Comparison of ENCODE assay signal across 10 mouse cellular contexts in the genomic region with DNA sequence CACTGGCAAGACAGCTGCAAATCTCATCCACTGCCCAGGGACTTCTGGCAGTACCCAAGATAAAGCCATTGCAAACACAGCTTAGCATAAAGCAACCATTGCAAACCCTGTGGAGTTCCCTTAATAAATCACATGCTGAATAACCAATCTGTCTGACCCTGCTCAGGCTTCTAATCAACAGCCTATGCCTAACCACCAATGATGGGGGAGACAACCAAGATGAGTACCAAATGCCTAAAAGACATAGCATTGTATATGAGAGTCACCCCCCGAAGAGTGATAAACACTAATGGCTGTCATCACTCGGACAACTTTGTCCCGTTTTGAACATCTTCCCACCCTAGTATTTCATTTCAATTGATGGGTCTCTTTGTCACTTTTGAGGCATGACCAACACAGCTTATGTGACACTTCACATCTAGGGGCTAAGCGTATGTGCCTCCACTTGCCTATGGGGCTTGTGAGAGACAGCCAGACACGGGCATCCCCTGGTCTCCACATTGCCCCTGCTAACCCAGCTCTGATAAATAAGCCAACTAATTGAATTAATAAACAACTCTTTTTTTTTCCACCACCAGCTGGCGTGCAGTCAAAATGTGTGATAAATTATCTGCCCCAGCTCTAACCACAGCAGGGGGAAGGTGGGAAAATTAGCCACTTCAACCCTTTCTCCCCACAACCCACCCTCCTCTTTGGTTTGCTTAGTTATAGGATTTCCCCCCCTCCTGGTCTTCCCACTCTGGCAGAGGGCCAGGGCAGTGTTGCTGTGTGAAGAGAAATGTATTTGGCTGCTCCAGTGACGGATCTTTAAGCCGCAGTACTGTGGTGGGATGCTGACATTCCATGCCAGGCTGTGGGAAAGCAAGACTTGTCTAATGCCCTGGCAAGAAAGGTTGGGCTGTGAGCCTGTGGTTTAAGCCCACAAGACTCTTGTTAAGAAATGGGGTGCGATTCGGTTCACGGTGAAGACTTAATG.
DNase-seq lines count a peak whose midpoint lies in the region; ATAC-seq and TF ChIP-seq lines count a peak whose summit lies in the region.
"Had no signal": no experiment of that assay in that cellular context is flagged by ENCODE, and none has a peak within 500 bp of the region (broad histone marks: within the 10 kb centered on the region; RNA-seq: fewer than 3 reads in every experiment).

No protein-coding gene starts in this region.

- intact Hi-C loops in left cerebral cortex, postnatal 25 days (cut with DNase I), result no loop called here
- intact Hi-C loops in gastrocnemius, adult 2 months (cut with DNase I), result no loop called here

- H3K9ac ChIP-seq in kidney, postnatal 0 days (ENCODE audit: low read depth, low read length), result no peak overlapping the region
- H3K9ac ChIP-seq in limb, embryonic 12.5 days (replicated peaks), result no peak overlapping the region

- CTCF ChIA-PET in Patski (lab: Charles Lee), result interaction anchor here (0.9 kb wide), 1 partner anchor 9 kb away, joined by 3 read pairs; no protein-coding TSS in a partner anchor

- H3K27me3 ChIP-seq in kidney, postnatal 0 days (ENCODE audit: insufficient read depth, low read length), result no peaks in the 10 kb centered on the region
- no peaks in the 10 kb centered on the region for H3K27me3 ChIP-seq in Patski
- no peaks in the 10 kb centered on the region for H3K27me3 ChIP-seq in forebrain, embryonic 10.5 days (ENCODE audit: poor library complexity, severe bottlenecking)
- no peaks in the 10 kb centered on the region for H3K27me3 ChIP-seq in limb, embryonic 12.5 days
- H3K27me3 ChIP-seq: megakaryocyte, embryonic 14.5 days had no signal

- ATAC-seq in kidney, postnatal 0 days (replicated peaks; ENCODE audit: low FRiP score, low read depth), result no peak
- peak; percentile 54 for ATAC-seq in Patski
- ATAC-seq in limb, embryonic 12.5 days (ENCODE audit: insufficient number of reproducible peaks, insufficient read depth, low FRiP score, low TSS enrichment, low read depth), result peak; percentile 75; the same call in 1 of the 2 replicates
- ATAC-seq: intestine, postnatal 0 days had no signal

- 63% methylated on average over 11 of the region's 11 CpGs for WGBS in kidney, postnatal 0 days
- 84% methylated on average over 11 of the region's 11 CpGs for WGBS in forebrain, embryonic 10.5 days
- 65% methylated on average over 11 of the region's 11 CpGs for WGBS in limb, embryonic 12.5 days

- H3K4me3 ChIP-seq in kidney, postnatal 0 days (replicated peaks; ENCODE audit: low read depth, low read length), result no peak overlapping the region
- no peak overlapping the region for H3K4me3 ChIP-seq in forebrain, embryonic 10.5 days
- no peak overlapping the region for H3K4me3 ChIP-seq in limb, embryonic 12.5 days (replicated peaks)
- no peak overlapping the region for H3K4me3 ChIP-seq in gastrocnemius, adult 2 months
- H3K4me3 ChIP-seq: megakaryocyte, embryonic 14.5 days had no signal

- TF ChIP-seq CTCF in kidney, postnatal 0 days (IDR thresholded peaks at IDR 0.05; ENCODE audit: low read depth), result no peak
- no peak for TF ChIP-seq CTCF in Patski (IDR thresholded peaks at IDR 0.05)
- no peak for TF ChIP-seq CTCF in gastrocnemius, adult 2 months (IDR thresholded peaks at IDR 0.05)

- no peaks in the 10 kb centered on the region for H3K9me3 ChIP-seq in kidney, postnatal 0 days (replicated peaks; ENCODE audit: low read length)
- no peaks in the 10 kb centered on the region for H3K9me3 ChIP-seq in forebrain, embryonic 10.5 days
- H3K9me3 ChIP-seq in limb, embryonic 12.5 days, result no peaks in the 10 kb centered on the region
- H3K9me3 ChIP-seq: megakaryocyte, embryonic 14.5 days had no signal

- POLR2A ChIA-PET in Patski (lab: Charles Lee), result no interaction called here

- H3K36me3 ChIP-seq in kidney, postnatal 0 days (ENCODE audit: insufficient read depth, low read length), result no peaks in the 10 kb centered on the region
- no peaks in the 10 kb centered on the region for H3K36me3 ChIP-seq in forebrain, embryonic 10.5 days (replicated peaks)
- no peaks in the 10 kb centered on the region; the same call in 1 of the 2 replicates for H3K36me3 ChIP-seq in limb, embryonic 12.5 days

- no peak overlapping the region for H3K27ac ChIP-seq in kidney, postnatal 0 days
- H3K27ac ChIP-seq in forebrain, embryonic 10.5 days, result 0 out of 2 replicates have a peak overlapping the region, but pooled peaks have one; percentile 13
- H3K27ac ChIP-seq in limb, embryonic 12.5 days, result peak overlapping the region; percentile 62; the same call in 1 of the 2 replicates
- H3K27ac ChIP-seq in gastrocnemius, adult 2 months, result no peak overlapping the region

- in situ Hi-C loops in Patski (cut with MboI; ENCODE audit: low pct_unique_long_range_greater_than_20kb), result no loop called here

- H3K4me2 ChIP-seq in kidney, postnatal 0 days (ENCODE audit: low read length), result no peak overlapping the region
- no peak overlapping the region for H3K4me2 ChIP-seq in limb, embryonic 12.5 days

- H3K4me1 ChIP-seq in kidney, postnatal 0 days (replicated peaks; ENCODE audit: insufficient read depth, low read length), result no peaks in the 10 kb centered on the region
- H3K4me1 ChIP-seq in forebrain, embryonic 10.5 days, result peaks cover 15% of the 10 kb centered on the region
- H3K4me1 ChIP-seq in limb, embryonic 12.5 days (replicated peaks), result peaks cover 32% of the 10 kb centered on the region
- H3K4me1 ChIP-seq: megakaryocyte, embryonic 14.5 days had no signal

- peak; percentile 38 for DNase-seq in kidney, postnatal 0 days (ENCODE audit: low spot score)
- DNase-seq in kidney, adult 9 months, result no peak
- peak; percentile 77 for DNase-seq in Patski (ENCODE audit: low read depth, low spot score)
- no peak for DNase-seq in forebrain, embryonic 10.5 days (ENCODE audit: extremely low spot score, low spot score)
- no peak for DNase-seq in urinary bladder, postnatal 36 days (ENCODE audit: low spot score in 2 of 2)
- DNase-seq in left cerebral cortex, postnatal 25 days (ENCODE audit: low spot score in 2 of 2), result no peak
- DNase-seq in gastrocnemius, adult 2 months, result no peak

Comparison
In these comparisons a context has a peak if more than half of its experiments do, and no peak if none do; other contexts are left out.
1. DNase-seq: peak in kidney, postnatal 0 days (single experiment) and Patski (single experiment); none in kidney, adult 9 months (single experiment), forebrain, embryonic 10.5 days (single experiment), urinary bladder, postnatal 36 days (0 of 2), left cerebral cortex, postnatal 25 days (0 of 2) and gastrocnemius, adult 2 months (single experiment).
2. H3K27ac ChIP-seq: peak in forebrain, embryonic 10.5 days (single experiment) and limb, embryonic 12.5 days (single experiment); none in kidney, postnatal 0 days (single experiment) and gastrocnemius, adult 2 months (single experiment).